Mouse (Mus musculus) heart, embryonic 14.5 days (tissue): ENCODE results near the gene Nfx1. TPM values are rescaled to one million over a fixed set of nuclear protein-coding genes. Genes with fewer than 3 reads are reported as not detected.

Experiments used
- ATAC-seq: fragments of 200-750 bp; cut with Nextera tagmentation; 2 replicates; pipeline ENCODE4 v1.8.0; 2017; ENCODE audit warnings: low read depth, moderate TSS enrichment; ENCODE audit not compliant: insufficient number of reproducible peaks, insufficient read depth, low FRiP score
- H3K27ac ChIP-seq, 2 experiments: fragments of 200-500 bp in 1 of 2; fragments of 300-500 bp in 1 of 2; sonication (generic) in 1 of 2; replicated peaks in 1 of 2; 2 replicates each; pipeline ENCODE4 v1.5.1; 2012 to 2014; ENCODE audit warnings: low read depth in 2 of 2, low read length in 2 of 2, control low read depth in 1 of 2, mild to moderate bottlenecking in 1 of 2, mixed read lengths in 1 of 2; ENCODE audit not compliant: control insufficient read depth in 1 of 2, insufficient read depth in 1 of 2
- H3K27me3 ChIP-seq: fragments of 300-500 bp; sonication (generic); 2 replicates; pipeline ENCODE4 v1.6.1; 2014; ENCODE audit warnings: mild to moderate bottlenecking, low read length, control low read depth; ENCODE audit not compliant: control insufficient read depth, insufficient read depth
- H3K36me3 ChIP-seq: fragments of 300-500 bp; sonication (generic); 2 replicates; pipeline ENCODE4 v1.6.1; 2014; ENCODE audit warnings: mild to moderate bottlenecking, control low read depth, low read length, mixed read lengths; ENCODE audit not compliant: control insufficient read depth, insufficient read depth
- H3K4me1 ChIP-seq, 2 experiments: fragments of 200-500 bp in 1 of 2; fragments of 300-500 bp in 1 of 2; sonication (generic) in 1 of 2; 2 replicates each; pipeline ENCODE4 v1.6.1; 2012 to 2014; ENCODE audit warnings: low read length in 2 of 2, control low read depth in 1 of 2, mixed read lengths in 1 of 2; ENCODE audit not compliant: control insufficient read depth in 2 of 2, insufficient read depth in 2 of 2
- H3K4me2 ChIP-seq: fragments of 300-500 bp; sonication (generic); 2 replicates; pipeline ENCODE4 v1.6.1; 2014; ENCODE audit warnings: mild to moderate bottlenecking, low read length
- H3K4me3 ChIP-seq, 2 experiments: fragments of 200-500 bp in 1 of 2; fragments of 300-500 bp in 1 of 2; sonication (generic) in 1 of 2; 2 replicates each; pipeline ENCODE4 v1.5.1; 2012 to 2014; ENCODE audit warnings: low read length in 2 of 2, mild to moderate bottlenecking in 2 of 2, control low read depth in 1 of 2, low read depth in 1 of 2, moderate library complexity in 1 of 2; ENCODE audit not compliant: control insufficient read depth in 1 of 2, insufficient read depth in 1 of 2
- H3K9ac ChIP-seq: fragments of 300-500 bp; sonication (generic); 2 replicates; pipeline ENCODE4 v1.6.1; 2014; ENCODE audit warnings: mild to moderate bottlenecking, low read length
- H3K9me3 ChIP-seq: fragments of 300-500 bp; sonication (generic); 2 replicates; pipeline ENCODE4 v1.6.1; 2016; ENCODE audit warnings: low read length, control low read depth; ENCODE audit not compliant: control insufficient read depth
- WGBS: fragments of 180-500 bp; shearing (Covaris S2); extraction: QIAGEN DNeasy Blood & Tissue Kit; methylation state at CpG from one replicate; pipeline ENCODE4 v1.1.7; 2014; 5-methylcytosine and 5-hydroxymethylcytosine counted together
- polyA plus RNA-seq: library from polyadenylated mRNA; unstranded; fragments of >200 nt; fragmentation: Nextera tagmentation; extraction: Ambion mirVana; gene quantifications from 2 replicates; pipeline ENCODE4 v1.2.1, GENCODE M21; 2014

Nfx1 gene
- polyA plus RNA-seq, 1 experiment from 2014 or later, result 56.1 TPM

DNA sequence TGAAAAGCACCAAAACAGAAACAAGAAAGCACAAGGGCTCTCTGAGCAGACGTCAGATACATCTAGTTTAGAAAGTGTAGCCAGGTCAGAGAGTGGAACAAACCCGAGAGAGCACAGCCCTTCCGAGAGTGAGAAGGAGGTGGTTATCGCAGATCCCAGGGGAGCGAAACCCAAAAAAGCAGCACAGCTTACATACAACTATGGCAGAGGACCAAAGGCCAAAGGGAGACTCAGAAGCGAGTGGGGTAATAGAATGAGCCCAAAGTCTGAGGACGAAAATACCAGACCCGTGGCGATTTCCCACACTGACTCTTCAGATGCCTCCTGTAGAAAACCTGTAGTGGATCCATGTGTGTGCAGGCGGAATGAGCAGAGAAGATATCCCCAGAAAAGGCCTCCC lies 5.9 kb downstream of the Nfx1 start:
- no peaks in the 10 kb centered on the region for H3K9me3 ChIP-seq
- H3K4me3 ChIP-seq, result no peak overlapping the region
- 89% methylated on average over 10 of the region's 10 CpGs for WGBS
- no peak overlapping the region for H3K9ac ChIP-seq
- no peaks in the 10 kb centered on the region for H3K27me3 ChIP-seq
- no peak for ATAC-seq
- no peak overlapping the region for H3K4me2 ChIP-seq
- no peak overlapping the region for H3K27ac ChIP-seq
- H3K36me3 ChIP-seq, result peaks cover 60% of the 10 kb centered on the region
- H3K4me1 ChIP-seq, result peaks cover 6 to 15% of the 10 kb centered on the region in 2 experiments; a peak in 3 of 4 replicates

- no peaks in the 10 kb centered on the region for H3K9me3 ChIP-seq
- H3K27ac ChIP-seq, result no peak overlapping the region
- no peak overlapping the region for H3K4me3 ChIP-seq
- no peaks in the 10 kb centered on the region for H3K27me3 ChIP-seq
- 83% methylated on average over 1 of the region's 1 CpGs for WGBS
- ATAC-seq, result no peak
- H3K4me2 ChIP-seq, result no peak overlapping the region
- no peak overlapping the region for H3K9ac ChIP-seq
- H3K36me3 ChIP-seq, result peaks cover 72% of the 10 kb centered on the region
- 0 out of 4 replicates have a peak, but pooled peaks cover 0 to 8% of the 10 kb centered on the region in 2 experiments for H3K4me1 ChIP-seq
Observed at GRCm38 (mm10) chr4:40979430-40979829, 8.7 kb downstream of the Nfx1 start.

DNA sequence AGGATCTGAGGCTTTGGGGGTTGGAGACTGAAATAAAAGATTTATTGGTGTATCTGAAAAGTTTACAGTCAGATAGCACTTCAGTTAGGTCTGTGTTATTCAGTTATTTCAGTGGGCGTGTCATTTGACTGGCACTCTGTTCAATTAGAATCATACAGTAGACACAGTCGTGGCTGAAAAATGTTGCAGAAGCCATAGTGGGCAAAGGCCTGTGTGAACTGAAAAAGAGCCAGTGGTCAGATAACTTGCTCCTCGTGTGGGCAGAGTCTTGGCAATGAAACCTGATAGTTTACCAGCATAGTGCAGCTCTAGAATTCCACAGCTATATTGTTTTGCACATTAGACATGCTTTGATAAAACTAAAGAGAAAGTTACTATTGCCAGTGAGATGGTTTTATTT lies 11.8 kb downstream of the Nfx1 start:
- Histone ChIP-seq H3K27me3 (no peaks in the 10 kb centered on the region), H3K27ac (no peak overlapping the region), H3K9ac (no peak overlapping the region), H3K4me2 (no peak overlapping the region), H3K9me3 (no peaks in the 10 kb centered on the region), H3K4me1 (0 out of 4 replicates have a peak, but pooled peaks cover 0 to 8% of the 10 kb centered on the region in 2 experiments), H3K4me3 (no peak overlapping the region), H3K36me3 (peaks cover 86% of the 10 kb centered on the region)
- ATAC-seq, result no peak
- WGBS, result 60% methylated on average over 3 of the region's 3 CpGs

DNA sequence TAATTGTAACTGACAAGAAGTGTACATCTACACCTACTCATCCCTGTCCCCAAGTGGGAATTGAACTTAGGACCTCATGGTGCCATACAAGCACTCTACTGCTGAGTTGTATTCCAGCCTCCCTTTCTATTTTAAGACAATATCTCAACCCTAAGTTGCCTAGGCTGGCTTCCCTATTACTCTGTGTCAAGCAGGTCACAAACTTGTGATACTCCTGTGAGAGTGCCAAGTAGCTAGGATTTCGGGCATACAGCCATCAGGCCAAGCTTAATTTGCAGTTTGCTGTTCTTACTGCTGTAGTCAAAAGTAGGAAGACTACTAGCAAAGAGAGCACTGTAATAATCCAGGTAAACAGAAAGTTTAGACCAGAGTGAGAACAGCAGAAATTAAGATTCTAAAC lies 13.0 kb downstream of the Nfx1 start:
- no peak overlapping the region for H3K4me3 ChIP-seq
- 59% methylated on average over 1 of the region's 1 CpGs for WGBS
- H3K27ac ChIP-seq, result no peak overlapping the region
- H3K9me3 ChIP-seq, result no peaks in the 10 kb centered on the region
- no peak overlapping the region for H3K4me2 ChIP-seq
- H3K27me3 ChIP-seq, result no peaks in the 10 kb centered on the region
- no peak overlapping the region for H3K9ac ChIP-seq
- 0 out of 4 replicates have a peak, but pooled peaks cover 0 to 8% of the 10 kb centered on the region in 2 experiments for H3K4me1 ChIP-seq
- no peak for ATAC-seq
- peaks cover 86% of the 10 kb centered on the region for H3K36me3 ChIP-seq

GRCm38 (mm10) chr4:40989633-40990032 lies 18.9 kb downstream of the Nfx1 start:
- Histone ChIP-seq H3K4me1 (no peaks in the 10 kb centered on the region), H3K4me3 (no peak overlapping the region), H3K9me3 (no peaks in the 10 kb centered on the region), H3K27me3 (no peaks in the 10 kb centered on the region), H3K4me2 (no peak overlapping the region), H3K36me3 (peaks cover 99% of the 10 kb centered on the region), H3K9ac (no peak overlapping the region), H3K27ac (no peak overlapping the region)
- 85% methylated on average over 6 of the region's 6 CpGs for WGBS
- ATAC-seq, result no peak

- H3K9me3 ChIP-seq, result no peaks in the 10 kb centered on the region
- no peak for ATAC-seq
- H3K4me2 ChIP-seq, result no peak overlapping the region
- H3K9ac ChIP-seq, result no peak overlapping the region
- no peaks in the 10 kb centered on the region for H3K4me1 ChIP-seq
- no peak overlapping the region for H3K27ac ChIP-seq
- H3K27me3 ChIP-seq, result no peaks in the 10 kb centered on the region
- H3K36me3 ChIP-seq, result peaks cover 100% of the 10 kb centered on the region
- WGBS, result 96% methylated on average over 6 of the region's 6 CpGs
- no peak overlapping the region for H3K4me3 ChIP-seq
Observed at GRCm38 (mm10) chr4:40996302-40996701, 25.6 kb downstream of the Nfx1 start.

DNA sequence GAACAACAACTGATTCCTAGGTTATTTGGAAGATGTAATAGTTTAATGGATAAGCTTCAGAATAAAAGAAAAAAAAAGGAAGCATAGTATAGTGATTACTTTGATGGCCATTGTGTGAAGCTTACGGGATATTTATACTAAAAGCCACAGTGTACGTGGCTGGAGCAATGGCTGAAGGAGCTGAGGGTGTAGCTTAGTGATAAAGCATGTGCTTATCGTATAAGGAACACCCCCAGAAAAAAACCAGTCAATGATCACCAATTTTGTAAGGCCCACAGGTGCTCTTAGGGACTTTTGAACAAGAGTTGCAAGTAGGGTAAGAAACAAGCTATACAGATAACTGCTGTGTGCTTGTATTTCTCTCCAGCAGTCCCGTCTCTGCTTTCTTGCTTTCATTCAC lies 27.2 kb downstream of the Nfx1 start:
- Histone ChIP-seq H3K4me2 (no peak overlapping the region), H3K27me3 (no peaks in the 10 kb centered on the region), H3K9me3 (no peaks in the 10 kb centered on the region), H3K36me3 (peaks cover 100% of the 10 kb centered on the region), H3K9ac (no peak overlapping the region), H3K27ac (no peak overlapping the region), H3K4me1 (no peaks in the 10 kb centered on the region), H3K4me3 (no peak overlapping the region)
- no peak for ATAC-seq
- 92% methylated on average over 4 of the region's 4 CpGs for WGBS

DNA sequence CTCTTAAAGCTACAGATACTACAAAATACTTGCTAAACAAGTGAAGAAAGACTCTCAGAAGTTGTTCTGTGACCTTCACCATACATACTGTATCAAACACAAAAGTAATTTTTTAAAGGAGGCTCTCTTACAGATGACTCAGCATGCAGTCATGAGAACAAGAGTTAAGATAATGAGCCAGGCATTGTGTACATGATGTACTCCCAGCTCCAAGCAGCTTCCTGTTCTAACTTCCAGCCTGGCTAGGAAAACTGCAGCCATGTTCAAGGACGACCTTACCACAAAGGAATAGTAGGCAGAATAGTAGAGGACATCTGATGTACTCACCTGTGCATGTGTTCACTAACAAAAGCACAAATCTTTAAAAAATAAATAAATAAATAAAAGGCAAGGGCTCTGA lies 29.6 kb downstream of the Nfx1 start:
- ATAC-seq, result no peak
- H3K4me2 ChIP-seq, result no peak overlapping the region
- H3K27me3 ChIP-seq, result no peaks in the 10 kb centered on the region
- H3K4me1 ChIP-seq, result no peaks in the 10 kb centered on the region
- H3K27ac ChIP-seq, result no peak overlapping the region
- H3K36me3 ChIP-seq, result peaks cover 100% of the 10 kb centered on the region
- no peak overlapping the region for H3K4me3 ChIP-seq
- H3K9me3 ChIP-seq, result no peaks in the 10 kb centered on the region
- no peak overlapping the region for H3K9ac ChIP-seq
- WGBS, result 58% methylated on average over 1 of the region's 1 CpGs
